Mouse (Mus musculus): Measurements from ENCODE around the gene Frmd3. TPM values are rescaled to one million over a fixed set of nuclear protein-coding genes. Genes with fewer than 3 reads are reported as not detected.

Gene Frmd3
- total RNA-seq, 2 experiments from 2014 or later = not detected

Other genes starting within 250 kb of the Frmd3 start
- gene Rasef, start 222.4 kb upstream of the Frmd3 start, total RNA-seq (2015) = not detected in 2 replicates
- gene Rasef, start 222.4 kb upstream of the Frmd3 start, total RNA-seq (2017) = not detected in 2 replicates
- not detected in 2 replicates for gene Gm11758, start 137.2 kb upstream of the Frmd3 start, total RNA-seq (2015)
- not detected in 2 replicates for gene Gm11758, start 137.2 kb upstream of the Frmd3 start, total RNA-seq (2017)
- gene Gm11757, start 122.3 kb upstream of the Frmd3 start, total RNA-seq (2015) = not detected in 2 replicates
- not detected in 2 replicates for gene Gm11757, start 122.3 kb upstream of the Frmd3 start, total RNA-seq (2017)
- gene Gm13871, start 107.5 kb upstream of the Frmd3 start, total RNA-seq (2015) = not detected in 2 replicates
- not detected in 2 replicates for gene Gm13871, start 107.5 kb upstream of the Frmd3 start, total RNA-seq (2017)
- not detected in 2 replicates for gene Gm11756, start 92.7 kb upstream of the Frmd3 start, total RNA-seq (2015)
- not detected in 2 replicates for gene Gm11756, start 92.7 kb upstream of the Frmd3 start, total RNA-seq (2017)
- gene 2310002L09Rik, start 62.6 kb upstream of the Frmd3 start, total RNA-seq (2015) = not detected in 2 replicates
- gene 2310002L09Rik, start 62.6 kb upstream of the Frmd3 start, total RNA-seq (2017) = not detected in 2 replicates
- 16.1 and 19.6 TPM in 2 replicates for gene Kdm4c, start 229.1 kb downstream of the Frmd3 start, total RNA-seq (2015)
- gene Kdm4c, start 229.1 kb downstream of the Frmd3 start, total RNA-seq (2017) = 21.9 and 22.1 TPM in 2 replicates